ENCODE assay signal across 14 mouse cellular contexts in genomic region chr15:83030884-83031283, GRCm38 (mm10). TPM values are rescaled to one million over a fixed set of nuclear protein-coding genes. Genes with fewer than 3 reads are reported as not detected.
A peak's percentile ranks its signal among the peaks of the same experiment; 100 is the strongest.
DNase-seq lines count a peak whose midpoint lies in the region; ATAC-seq and TF ChIP-seq lines count a peak whose summit lies in the region.
"Had no signal": no experiment of that assay in that cellular context is flagged by ENCODE, and none has a peak within 500 bp of the region (broad histone marks: within the 10 kb centered on the region; RNA-seq: fewer than 3 reads in every experiment).

No protein-coding gene starts in this region.

- H3K4me1 ChIP-seq in liver, embryonic 14.5 days (replicated peaks; ENCODE audit: control insufficient read depth in 2 of 2, insufficient read depth in 2 of 2, low read length in 1 of 2): peaks cover 0 to 2% of the 10 kb centered on the region in 2 experiments; a peak in 1 of 4 replicates
- peaks cover 42% of the 10 kb centered on the region for H3K4me1 ChIP-seq in liver, embryonic 12.5 days
- H3K4me1 ChIP-seq in embryonic facial prominence, embryonic 10.5 days: peaks cover 58% of the 10 kb centered on the region
- peaks cover 53% of the 10 kb centered on the region for H3K4me1 ChIP-seq in midbrain, embryonic 15.5 days
- peaks cover 52% of the 10 kb centered on the region for H3K4me1 ChIP-seq in thymus, adult 2 months (replicated peaks; ENCODE audit: control insufficient read depth, insufficient read depth, low read length)

- TF ChIP-seq CTCF in liver, embryonic 14.5 days (IDR thresholded peaks at IDR 0.05; ENCODE audit: low read depth): no peak
- TF ChIP-seq CTCF in thymus, adult 2 months (IDR thresholded peaks at IDR 0.05; ENCODE audit: borderline replicate concordance, control insufficient read depth, extremely low read depth, insufficient read depth, low read length, poor library complexity): no peak

- H3K9ac ChIP-seq in liver, embryonic 14.5 days (replicated peaks): no peak overlapping the region
- H3K9ac ChIP-seq in liver, embryonic 12.5 days: no peak overlapping the region
- H3K9ac ChIP-seq in midbrain, embryonic 15.5 days: no peak overlapping the region

- DNase-seq in liver, embryonic 14.5 days (ENCODE audit: low read depth in 3 of 3, low spot score in 3 of 3): no peak
- peak; percentile 14 for DNase-seq in adipocyte (ENCODE audit: low spot score)
- DNase-seq in embryonic facial prominence, embryonic 10.5 days (ENCODE audit: low spot score): no peak
- DNase-seq in right cerebral cortex, postnatal 10 days (ENCODE audit: low spot score in 2 of 2): no peak
- DNase-seq in thymus, adult 2 months: no peak
- DNase-seq: adrenal gland, postnatal 25 days; cerebellum, postnatal 10 days; right cerebral cortex, postnatal 4 days had no signal

- H3K9me3 ChIP-seq in liver, embryonic 14.5 days (ENCODE audit: control insufficient read depth, low read length): no peaks in the 10 kb centered on the region
- no peaks in the 10 kb centered on the region for H3K9me3 ChIP-seq in liver, embryonic 12.5 days (replicated peaks)
- no peaks in the 10 kb centered on the region for H3K9me3 ChIP-seq in embryonic facial prominence, embryonic 10.5 days
- H3K9me3 ChIP-seq in midbrain, embryonic 15.5 days: no peaks in the 10 kb centered on the region
- H3K9me3 ChIP-seq: G1E; limb, embryonic 13.5 days; neural tube, embryonic 13.5 days had no signal

- H3K4me2 ChIP-seq in liver, embryonic 14.5 days (ENCODE audit: low read depth): peak overlapping the region; percentile 24
- H3K4me2 ChIP-seq in liver, embryonic 12.5 days: no peak overlapping the region
- H3K4me2 ChIP-seq in midbrain, embryonic 15.5 days: no peak overlapping the region
- H3K4me2 ChIP-seq: limb, embryonic 13.5 days; neural tube, embryonic 13.5 days had no signal

- 0 out of 4 replicates have a peak overlapping the region, but pooled peaks of 1 of the 2 experiments have one; percentile 8 for H3K4me3 ChIP-seq in liver, embryonic 14.5 days (ENCODE audit: insufficient read depth in 1 of 2, low read depth in 2 of 2, low read length in 2 of 2)
- H3K4me3 ChIP-seq in liver, embryonic 12.5 days: no peak overlapping the region
- no peak overlapping the region for H3K4me3 ChIP-seq in embryonic facial prominence, embryonic 10.5 days
- H3K4me3 ChIP-seq in midbrain, embryonic 15.5 days: no peak overlapping the region
- no peak overlapping the region for H3K4me3 ChIP-seq in thymus, adult 2 months (ENCODE audit: control insufficient read depth, insufficient read depth, low read length)
- H3K4me3 ChIP-seq: heart, adult 2 months; limb, embryonic 13.5 days; neural tube, embryonic 13.5 days had no signal

- no peak for TF ChIP-seq EP300 in liver, embryonic 14.5 days (IDR thresholded peaks at IDR 0.05; ENCODE audit: low read depth)

- ATAC-seq in liver, embryonic 14.5 days (ENCODE audit: insufficient read depth): no peak
- no peak for ATAC-seq in liver, embryonic 12.5 days
- no peak for ATAC-seq in midbrain, embryonic 15.5 days (replicated peaks)

- WGBS in liver, embryonic 14.5 days (ENCODE audit: insufficient replicate concordance): 34% methylated on average over 4 of the region's 4 CpGs
- WGBS in liver, embryonic 12.5 days (ENCODE audit: insufficient replicate concordance): 36% methylated on average over 4 of the region's 4 CpGs
- 53% methylated on average over 4 of the region's 4 CpGs for WGBS in embryonic facial prominence, embryonic 10.5 days
- WGBS in midbrain, embryonic 15.5 days: 40% methylated on average over 4 of the region's 4 CpGs
- 49% methylated on average over 4 of the region's 4 CpGs for WGBS in thymus, adult 2 months

- no peaks in the 10 kb centered on the region for H3K36me3 ChIP-seq in liver, embryonic 14.5 days (replicated peaks; ENCODE audit: control insufficient read depth, insufficient read depth, low read depth)
- no peaks in the 10 kb centered on the region for H3K36me3 ChIP-seq in liver, embryonic 12.5 days
- no peaks in the 10 kb centered on the region for H3K36me3 ChIP-seq in embryonic facial prominence, embryonic 10.5 days (replicated peaks)
- H3K36me3 ChIP-seq in midbrain, embryonic 15.5 days (replicated peaks): no peaks in the 10 kb centered on the region
- H3K36me3 ChIP-seq in thymus, adult 2 months (ENCODE audit: control insufficient read depth, insufficient read depth, low read length): no peaks in the 10 kb centered on the region
- H3K36me3 ChIP-seq: G1E; limb, embryonic 13.5 days; neural tube, embryonic 13.5 days had no signal

- H3K27ac ChIP-seq in liver, embryonic 14.5 days: no peak overlapping the region
- no peak overlapping the region for H3K27ac ChIP-seq in liver, embryonic 12.5 days
- peak overlapping the region; percentile 84 for H3K27ac ChIP-seq in embryonic facial prominence, embryonic 10.5 days (replicated peaks)
- peak overlapping the region; percentile 64; the same call in 1 of the 2 replicates for H3K27ac ChIP-seq in midbrain, embryonic 15.5 days
- H3K27ac ChIP-seq in thymus, adult 2 months (ENCODE audit: control insufficient read depth, insufficient read depth, low read length): no peak overlapping the region; the same call in 1 of the 2 replicates
- H3K27ac ChIP-seq: heart, adult 2 months had no signal

- no peaks in the 10 kb centered on the region for H3K27me3 ChIP-seq in liver, embryonic 14.5 days (ENCODE audit: control insufficient read depth, insufficient read depth, low read length)
- H3K27me3 ChIP-seq in liver, embryonic 12.5 days (replicated peaks): peaks cover 50% of the 10 kb centered on the region
- H3K27me3 ChIP-seq in embryonic facial prominence, embryonic 10.5 days (replicated peaks; ENCODE audit: low read depth, poor library complexity, severe bottlenecking): peaks cover 75% of the 10 kb centered on the region
- peaks cover 14% of the 10 kb centered on the region for H3K27me3 ChIP-seq in midbrain, embryonic 15.5 days (replicated peaks)
- H3K27me3 ChIP-seq in thymus, adult 2 months (ENCODE audit: control insufficient read depth, insufficient read depth, low read length): no peaks in the 10 kb centered on the region

- TF ChIP-seq POLR2A in thymus, adult 2 months (IDR thresholded peaks at IDR 0.05; ENCODE audit: control insufficient read depth, extremely low read depth, insufficient read depth, low read length, poor library complexity): no peak

RNA-seq across cellular contexts. Expression of gene Nfam1, which starts 2.2 kb away (rescaled TPM):
- polyA plus RNA-seq in liver, embryonic 14.5 days (2012; rRNA removed): 3.6 TPM in 2 replicates
- polyA plus RNA-seq in liver, embryonic 14.5 days (2014; fragmentation: Nextera tagmentation; extraction: Ambion mirVana): 5.0 and 5.9 TPM in 2 replicates
- polyA plus RNA-seq in liver, embryonic 12.5 days (2016; fragmentation: Nextera tagmentation; extraction: Ambion mirVana): 6.2 and 6.4 TPM in 2 replicates
- polyA plus RNA-seq in embryonic facial prominence, embryonic 10.5 days (2016; fragmentation: Nextera tagmentation; extraction: Ambion mirVana): 2.4 and 2.6 TPM in 2 replicates
- polyA plus RNA-seq in midbrain, embryonic 15.5 days (2015; fragmentation: Nextera tagmentation; extraction: Ambion mirVana): 2.9 TPM in 2 replicates
- 8.1 and 9.8 TPM in 2 replicates for polyA plus RNA-seq in thymus, adult 2 months (2012; rRNA removed)

RNA-seq across cellular contexts. Expression of gene Tcf20, which starts 43.2 kb away (rescaled TPM):
- 4.3 and 5.7 TPM in 2 replicates for polyA plus RNA-seq in liver, embryonic 14.5 days (2012; rRNA removed)
- 2.9 and 3.2 TPM in 2 replicates for polyA plus RNA-seq in liver, embryonic 14.5 days (2014; fragmentation: Nextera tagmentation; extraction: Ambion mirVana)
- polyA plus RNA-seq in liver, embryonic 12.5 days (2016; fragmentation: Nextera tagmentation; extraction: Ambion mirVana): 3.9 and 4.0 TPM in 2 replicates
- 8.4 and 8.5 TPM in 2 replicates for polyA plus RNA-seq in embryonic facial prominence, embryonic 10.5 days (2016; fragmentation: Nextera tagmentation; extraction: Ambion mirVana)
- 15.1 and 15.9 TPM in 2 replicates for polyA plus RNA-seq in midbrain, embryonic 15.5 days (2015; fragmentation: Nextera tagmentation; extraction: Ambion mirVana)
- 48.7 and 69.3 TPM in 2 replicates for polyA plus RNA-seq in thymus, adult 2 months (2012; rRNA removed)

RNA-seq across cellular contexts. Expression of gene Serhl, which starts 58.4 kb away (rescaled TPM):
- polyA plus RNA-seq in liver, embryonic 14.5 days (2012; rRNA removed): 6.9 and 12.4 TPM in 2 replicates
- polyA plus RNA-seq in liver, embryonic 14.5 days (2014; fragmentation: Nextera tagmentation; extraction: Ambion mirVana): 14.8 and 17.2 TPM in 2 replicates
- 24.5 and 28.0 TPM in 2 replicates for polyA plus RNA-seq in liver, embryonic 12.5 days (2016; fragmentation: Nextera tagmentation; extraction: Ambion mirVana)
- 49.0 and 50.5 TPM in 2 replicates for polyA plus RNA-seq in embryonic facial prominence, embryonic 10.5 days (2016; fragmentation: Nextera tagmentation; extraction: Ambion mirVana)
- 24.9 and 27.8 TPM in 2 replicates for polyA plus RNA-seq in midbrain, embryonic 15.5 days (2015; fragmentation: Nextera tagmentation; extraction: Ambion mirVana)
- polyA plus RNA-seq in thymus, adult 2 months (2012; rRNA removed): 64.9 and 82.9 TPM in 2 replicates

Comparison
In these comparisons a context has a peak if more than half of its experiments do, and no peak if none do; other contexts are left out.
1. H3K27ac ChIP-seq: peak in embryonic facial prominence, embryonic 10.5 days (single experiment) and midbrain, embryonic 15.5 days (single experiment); none in liver, embryonic 14.5 days (single experiment), liver, embryonic 12.5 days (single experiment) and thymus, adult 2 months (single experiment).